Mouse (Mus musculus) bone marrow macrophage, adult 2 months (primary cell): ENCODE measurements around the gene Cntn2.

Source experiments
- CTCF ChIP-seq: IDR thresholded peaks from 2 replicates; pipeline ENCODE4 v1.5.1; 2012; ENCODE audit warnings: low read depth, mild to moderate bottlenecking, low read length, moderate library complexity
- POLR2A ChIP-seq: IDR thresholded peaks from 2 replicates; pipeline ENCODE4 v1.6.1; 2012; ENCODE audit warnings: mild to moderate bottlenecking, low read depth, low read length, borderline replicate concordance

DNA sequence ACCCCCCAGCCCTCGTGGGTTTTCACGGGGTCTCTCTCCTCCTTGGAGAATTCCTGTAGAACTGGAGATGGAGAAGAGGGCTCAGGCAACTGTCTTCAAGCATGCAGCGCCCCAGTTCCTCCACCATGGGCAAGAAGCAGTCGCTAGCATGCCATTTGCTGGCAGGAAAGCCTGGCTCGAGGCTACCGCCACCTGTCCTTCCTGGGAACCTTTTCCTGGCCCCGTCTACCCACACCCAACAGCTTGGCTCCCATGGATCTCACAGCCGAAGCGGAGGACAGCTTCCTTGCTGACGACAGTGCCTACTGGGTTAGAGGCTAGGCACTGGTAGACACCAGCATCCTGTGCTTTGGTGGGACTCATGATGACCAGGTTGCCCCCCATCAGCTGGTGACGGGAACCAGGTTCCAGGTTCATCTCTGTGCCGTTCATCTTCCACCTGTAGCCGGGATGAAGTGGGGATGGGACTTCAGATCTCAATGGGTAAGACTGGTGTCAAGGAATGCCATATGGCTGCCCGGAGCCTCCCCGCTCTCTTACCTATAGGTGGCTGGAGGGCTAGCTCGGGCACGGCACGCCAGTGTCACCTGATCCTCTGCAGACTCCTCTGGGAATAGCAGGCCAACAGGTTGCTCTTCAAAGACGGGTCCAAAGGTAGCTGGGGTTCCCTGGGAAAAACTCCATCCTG, 14.3 kb downstream of the Cntn2 start:
- no peak for TF ChIP-seq CTCF
- TF ChIP-seq POLR2A = no peak
